Mouse (Mus musculus) embryonic fibroblast, embryonic 13.5 days (primary cell): ENCODE results near the gene Ier3.
A peak's percentile ranks its signal among the peaks of the same experiment; 100 is the strongest.

Source experiments
- CTCF ChIP-seq: IDR thresholded peaks from 2 replicates; pipeline ENCODE4 v1.5.1; 2011; ENCODE audit warnings: mild to moderate bottlenecking, control low read depth, low read length, moderate library complexity, borderline replicate concordance; ENCODE audit not compliant: insufficient read depth
- POLR2A ChIP-seq: IDR thresholded peaks from 2 replicates; pipeline ENCODE4 v1.6.1; 2011; ENCODE audit warnings: low read depth, mild to moderate bottlenecking, control low read depth, low read length, moderate library complexity

DNA sequence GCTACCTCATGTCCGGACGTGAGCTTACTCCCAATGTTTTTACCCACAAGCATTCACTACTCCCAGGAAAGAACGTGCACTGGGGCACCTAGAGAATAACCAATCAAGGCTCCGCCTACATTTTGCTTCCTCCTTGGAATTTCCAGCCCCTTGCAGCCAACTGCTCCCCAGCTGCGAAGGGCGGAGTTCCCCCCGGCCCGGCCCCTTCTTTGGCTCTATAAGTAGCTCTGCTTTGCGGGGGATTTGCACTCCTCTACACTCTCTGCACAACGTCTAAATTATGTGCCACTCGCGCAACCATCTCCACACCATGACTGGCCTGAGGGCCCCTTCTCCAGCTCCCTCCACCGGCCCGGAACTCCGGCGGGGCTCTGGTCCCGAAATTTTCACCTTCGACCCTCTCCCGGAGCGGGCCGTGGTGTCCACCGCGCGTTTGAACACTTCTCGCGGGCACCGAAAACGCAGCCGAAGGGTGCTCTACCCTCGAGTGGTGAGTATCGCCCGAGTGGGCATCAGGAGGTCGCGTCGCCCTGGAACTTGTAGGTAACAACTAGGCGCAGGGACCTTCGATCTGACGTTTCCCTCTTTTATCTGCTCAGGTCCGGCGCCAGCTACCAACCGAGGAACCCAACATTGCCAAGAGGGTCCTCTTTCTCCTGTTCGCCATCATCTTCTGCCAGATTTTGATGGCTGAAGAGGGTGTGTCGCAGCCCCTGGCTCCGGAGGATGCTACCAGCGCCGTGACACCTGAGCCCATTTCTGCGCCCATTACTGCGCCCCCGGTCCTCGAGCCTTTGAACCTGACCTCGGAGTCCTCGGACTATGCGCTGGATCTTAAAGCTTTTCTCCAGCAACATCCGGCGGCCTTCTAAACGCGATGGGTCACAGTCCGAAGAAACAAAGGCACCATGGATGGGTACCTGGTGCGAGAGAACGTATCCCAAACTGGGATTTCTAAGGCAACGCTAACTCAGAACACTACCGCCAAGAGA lies at the start of gene Ier3:
- TF ChIP-seq POLR2A (peak; percentile 99), CTCF (no peak)
